Mouse (Mus musculus) lung, embryonic 16.5 days (tissue): ENCODE measurements at regions not wholly inside any gene's neighbourhood (a gene's known extent, or its start where the extent isn't known, plus 50 kb on each side); places are given as distances from the start of the nearest gene placed in this dataset.
"Not testable (repeated sequence)": the region's sequence is repeated elsewhere in the genome, so short reads cannot be mapped to it uniquely, and the experiment has no call there.

ENCODE experiments used
- ATAC-seq: fragments of 200-750 bp; cut with Nextera tagmentation; 2 replicates; pipeline ENCODE4 v1.8.0; 2017; ENCODE audit warnings: low read depth, mild to moderate bottlenecking, moderate library complexity
- H3K27ac ChIP-seq: fragments of 300-500 bp; sonication (generic); 2 replicates; pipeline ENCODE4 v1.5.1; 2014; ENCODE audit warnings: mild to moderate bottlenecking, control low read depth, low read length
- H3K27me3 ChIP-seq: fragments of 300-500 bp; sonication (generic); 2 replicates; pipeline ENCODE4 v1.6.1; 2014; ENCODE audit warnings: low read depth, low read length, mixed read lengths; ENCODE audit not compliant: control insufficient read depth, insufficient read depth
- H3K36me3 ChIP-seq: fragments of 300-500 bp; sonication (generic); 2 replicates; pipeline ENCODE4 v1.6.1; 2014; ENCODE audit warnings: low read length; ENCODE audit not compliant: control insufficient read depth, insufficient read depth
- H3K4me1 ChIP-seq: fragments of 300-500 bp; sonication (generic); replicated peaks from 2 replicates; pipeline ENCODE4 v1.6.1; 2014; ENCODE audit warnings: low read length, mixed read lengths; ENCODE audit not compliant: control insufficient read depth, insufficient read depth
- H3K4me2 ChIP-seq: fragments of 300-500 bp; sonication (generic); 2 replicates; pipeline ENCODE4 v1.6.1; 2014; ENCODE audit warnings: low read depth, low read length, control low read depth
- H3K4me3 ChIP-seq: fragments of 300-500 bp; sonication (generic); 2 replicates; pipeline ENCODE4 v1.5.1; 2014; ENCODE audit warnings: mild to moderate bottlenecking, low read length, control low read depth
- H3K9ac ChIP-seq: fragments of 300-500 bp; sonication (generic); 2 replicates; pipeline ENCODE4 v1.6.1; 2014; ENCODE audit warnings: low read length, control low read depth
- H3K9me3 ChIP-seq: fragments of 300-500 bp; sonication (generic); 2 replicates; pipeline ENCODE4 v1.6.1; 2016; ENCODE audit warnings: low read length; ENCODE audit not compliant: control insufficient read depth
- WGBS: fragments of 180-500 bp; shearing (Covaris S2); extraction: QIAGEN DNeasy Blood & Tissue Kit; methylation state at CpG from one replicate; pipeline ENCODE4 v1.1.7; 2014; 5-methylcytosine and 5-hydroxymethylcytosine counted together

DNA sequence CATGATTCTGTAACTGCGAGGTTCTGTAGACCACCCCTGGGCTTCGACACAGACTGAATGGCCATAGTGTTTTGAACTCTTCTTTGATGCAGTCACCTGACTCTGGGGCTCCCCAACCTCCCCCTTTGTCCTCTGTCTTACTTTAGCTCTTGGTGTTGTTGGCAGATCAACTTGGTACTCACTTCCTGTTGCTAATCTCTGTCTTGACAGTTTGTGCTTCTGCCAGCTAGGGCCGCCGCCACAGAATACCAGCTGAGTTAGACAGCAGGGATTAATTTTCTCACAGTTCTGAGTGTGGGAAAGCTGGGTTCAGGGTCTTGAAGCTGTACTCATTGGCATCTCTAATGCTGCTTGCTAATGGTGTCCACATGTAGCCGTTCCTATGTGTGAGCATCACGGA, 125.6 kb downstream of the Gm11077 start:
- 71% methylated on average over 6 of the region's 6 CpGs for WGBS
- Histone ChIP-seq H3K27ac (no peak overlapping the region), H3K4me3 (no peak overlapping the region), H3K9ac (no peak overlapping the region), H3K27me3 (no peaks in the 10 kb centered on the region), H3K36me3 (no peaks in the 10 kb centered on the region), H3K4me2 (no peak overlapping the region), H3K9me3 (0 out of 2 replicates have a peak, but pooled peaks cover 3% of the 10 kb centered on the region), H3K4me1 (peaks cover 7% of the 10 kb centered on the region)
- no peak for ATAC-seq

DNA sequence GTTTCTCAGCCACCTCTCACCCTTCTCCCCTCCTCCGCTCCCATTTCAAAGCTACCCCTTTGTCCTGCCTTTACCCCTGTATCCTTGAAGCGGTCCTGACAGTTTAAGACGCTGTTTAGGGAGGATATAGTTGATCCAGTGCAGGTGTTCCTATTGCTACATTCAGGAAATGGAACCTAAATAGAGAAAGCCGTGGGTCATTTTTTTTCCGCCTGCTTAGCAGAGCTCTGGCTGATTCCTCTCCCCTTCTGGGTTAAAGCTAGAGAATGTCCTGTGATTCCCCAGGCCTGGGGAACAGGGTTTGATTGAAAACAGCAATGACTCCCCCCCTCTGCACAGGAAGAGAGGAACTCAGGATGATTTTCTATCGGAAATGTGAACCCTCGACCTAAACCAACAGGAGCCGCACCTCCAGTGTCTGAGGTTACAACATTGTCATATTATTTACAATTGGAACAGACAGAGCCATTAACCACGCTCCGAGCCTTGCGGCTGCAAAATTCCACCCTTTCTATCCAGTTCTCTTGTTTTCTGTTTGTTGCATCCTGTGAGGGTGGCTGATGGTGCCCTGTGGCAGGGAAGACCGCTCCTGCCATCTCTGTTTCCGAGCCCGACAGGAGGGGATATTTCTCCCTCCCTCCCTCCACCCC, 127.5 kb downstream of the Gm11077 start:
- no peak for ATAC-seq
- H3K36me3 ChIP-seq, result no peaks in the 10 kb centered on the region
- no peak overlapping the region for H3K9ac ChIP-seq
- H3K4me3 ChIP-seq, result peak overlapping the region; percentile 26
- peaks cover 6% of the 10 kb centered on the region for H3K4me1 ChIP-seq
- no peaks in the 10 kb centered on the region for H3K9me3 ChIP-seq
- peak overlapping the region; percentile 54 for H3K4me2 ChIP-seq
- no peak overlapping the region for H3K27ac ChIP-seq
- H3K27me3 ChIP-seq, result no peaks in the 10 kb centered on the region
- 16% methylated on average over 14 of the region's 14 CpGs for WGBS

DNA sequence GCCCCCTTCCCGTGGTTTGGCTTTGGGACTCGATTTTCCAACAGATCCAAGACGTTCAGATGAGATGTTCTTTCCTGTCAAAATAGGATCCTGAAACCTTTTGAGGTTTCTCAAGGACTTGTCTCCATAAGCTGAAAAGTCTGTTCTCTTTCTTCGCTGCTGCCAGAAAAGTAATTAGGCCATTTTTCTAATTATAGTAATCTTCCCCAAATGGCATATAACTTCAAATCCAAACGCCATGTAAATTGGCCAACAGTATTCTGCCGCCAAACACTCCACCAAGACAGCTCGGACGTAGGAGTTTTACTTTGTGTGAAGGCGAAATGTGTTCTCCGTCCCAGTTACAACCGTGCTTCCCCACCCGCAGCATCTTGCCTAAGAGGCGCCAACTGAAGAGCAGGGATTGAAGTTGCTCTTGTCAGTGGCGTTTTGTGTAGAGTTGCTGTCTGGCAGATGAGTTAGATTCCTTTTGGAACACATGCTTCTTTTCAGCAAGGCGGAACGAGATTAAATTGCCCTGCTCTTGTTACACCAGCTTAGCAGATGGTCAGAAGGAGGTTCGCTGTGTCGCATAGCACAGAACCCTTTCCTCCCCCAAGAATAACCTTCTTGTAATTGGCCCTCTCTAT, 128.1 kb downstream of the Gm11077 start:
- peak overlapping the region; percentile 54 for H3K4me2 ChIP-seq
- H3K9me3 ChIP-seq, result no peaks in the 10 kb centered on the region
- peak overlapping the region; percentile 26 for H3K4me3 ChIP-seq
- H3K4me1 ChIP-seq, result peaks cover 6% of the 10 kb centered on the region
- no peak overlapping the region for H3K27ac ChIP-seq
- peak; percentile 61; the same call in 1 of the 2 replicates for ATAC-seq
- H3K36me3 ChIP-seq, result no peaks in the 10 kb centered on the region
- WGBS, result 20% methylated on average over 18 of the region's 18 CpGs
- H3K9ac ChIP-seq, result no peak overlapping the region
- no peaks in the 10 kb centered on the region for H3K27me3 ChIP-seq

DNA sequence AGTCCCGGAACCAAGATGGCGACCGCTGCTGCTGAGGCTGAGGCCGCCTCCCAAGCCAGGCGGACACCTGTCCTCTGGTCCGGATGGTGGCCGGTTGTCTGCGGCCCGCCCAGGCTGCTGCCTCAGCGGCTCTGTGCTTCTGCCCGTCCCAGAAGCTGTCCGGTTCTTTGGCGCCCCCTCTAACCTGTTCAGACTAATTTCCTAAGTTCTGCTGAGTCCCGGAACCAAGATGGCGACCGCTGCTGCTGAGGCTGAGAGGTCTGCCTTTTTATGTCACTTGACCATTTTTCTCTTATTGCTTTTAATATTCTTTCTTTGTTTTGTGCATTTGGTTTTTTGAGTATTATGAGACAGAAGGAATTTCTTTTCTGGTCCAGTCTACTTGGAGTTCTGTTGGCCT, 140.4 kb downstream of the Gm11077 start:
- not testable (repeated sequence) for H3K27me3 ChIP-seq, H3K4me1 ChIP-seq, H3K9me3 ChIP-seq, H3K27ac ChIP-seq, H3K9ac ChIP-seq, ATAC-seq, H3K4me2 ChIP-seq, H3K4me3 ChIP-seq, H3K36me3 ChIP-seq
- WGBS, result 84% methylated on average over 7 of the region's 16 CpGs

DNA sequence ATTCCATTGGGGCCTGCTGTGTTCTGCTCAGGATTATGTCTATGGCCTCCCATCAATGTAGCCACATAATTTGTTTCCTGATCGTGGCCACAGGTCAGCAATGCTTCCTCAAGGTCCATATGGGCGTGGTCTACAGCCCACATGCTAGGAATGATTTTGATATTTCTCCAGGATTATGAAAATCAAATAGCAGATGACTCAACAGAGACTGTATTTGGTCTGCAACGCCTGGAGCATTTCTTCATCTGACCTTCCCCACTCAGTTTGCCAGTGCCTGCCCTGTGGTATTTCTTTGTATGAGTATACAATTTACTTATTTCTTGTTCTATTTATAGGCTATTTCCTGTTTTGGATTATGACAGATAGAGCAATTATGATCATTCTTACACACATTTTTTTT, 145.7 kb downstream of the Gm11077 start:
- 44% methylated on average over 3 of the region's 3 CpGs for WGBS
- H3K4me1 ChIP-seq, result no peaks in the 10 kb centered on the region
- H3K4me2 ChIP-seq, result no peak overlapping the region
- H3K4me3 ChIP-seq, result no peak overlapping the region
- ATAC-seq, result no peak
- no peak overlapping the region for H3K9ac ChIP-seq
- H3K36me3 ChIP-seq, result no peaks in the 10 kb centered on the region
- no peak overlapping the region for H3K27ac ChIP-seq
- H3K9me3 ChIP-seq, result no peaks in the 10 kb centered on the region
- no peaks in the 10 kb centered on the region for H3K27me3 ChIP-seq

DNA sequence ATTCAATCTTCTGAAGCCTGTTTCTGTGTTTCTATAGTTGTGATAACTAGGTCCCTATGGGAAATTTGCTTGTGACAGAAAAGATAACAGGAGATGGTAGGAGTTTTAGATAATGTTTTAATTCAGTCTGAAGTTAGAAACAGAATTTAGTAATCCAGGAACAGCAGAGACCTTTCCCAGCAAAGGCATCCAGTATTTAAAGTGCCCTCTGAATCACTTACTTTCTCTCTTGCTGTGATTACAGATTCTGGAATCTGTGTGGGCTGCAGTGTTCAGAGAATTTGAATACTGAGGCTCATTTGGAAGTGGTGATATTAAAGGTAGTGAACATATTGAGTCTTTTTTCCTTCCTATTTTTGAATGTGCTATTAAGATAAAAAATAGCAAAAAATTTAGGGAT, 154.6 kb downstream of the Gm11077 start:
- no peaks in the 10 kb centered on the region for H3K36me3 ChIP-seq
- no peak overlapping the region for H3K4me2 ChIP-seq
- ATAC-seq, result no peak

DNA sequence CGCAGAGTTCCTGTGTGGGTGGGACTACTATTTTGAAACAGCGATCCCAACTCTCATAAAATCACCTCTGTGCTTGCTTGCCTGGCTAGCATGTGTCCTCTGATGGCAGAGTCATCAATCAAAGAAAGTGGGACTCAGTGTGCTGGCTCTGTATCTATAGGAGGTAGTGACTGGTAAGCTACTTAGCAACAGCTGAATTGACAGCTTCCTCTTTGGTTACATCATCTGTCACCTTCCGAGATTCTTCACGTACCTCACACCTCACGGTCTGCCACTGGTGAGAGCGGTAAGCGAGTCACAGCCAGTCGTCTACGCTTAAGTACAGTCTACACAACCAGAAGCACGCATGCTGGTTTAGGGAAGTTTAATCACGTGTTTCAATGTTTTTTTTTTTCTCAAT, 159.5 kb downstream of the Gm11077 start:
- 0 out of 2 replicates have a peak, but pooled peaks have one; percentile 31 for ATAC-seq
- H3K4me3 ChIP-seq, result no peak overlapping the region
- no peaks in the 10 kb centered on the region for H3K9me3 ChIP-seq
- no peaks in the 10 kb centered on the region for H3K27me3 ChIP-seq
- H3K4me2 ChIP-seq, result no peak overlapping the region
- 0 out of 2 replicates have a peak, but pooled peaks cover 3% of the 10 kb centered on the region for H3K4me1 ChIP-seq
- H3K27ac ChIP-seq, result no peak overlapping the region
- no peak overlapping the region for H3K9ac ChIP-seq
- no peaks in the 10 kb centered on the region for H3K36me3 ChIP-seq
- WGBS, result 16% methylated on average over 11 of the region's 11 CpGs

More for the DNA sequence above, 154.6 kb downstream of the Gm11077 start:
- no peaks in the 10 kb centered on the region for H3K9me3 ChIP-seq
- no peaks in the 10 kb centered on the region for H3K27me3 ChIP-seq
- H3K4me3 ChIP-seq, result no peak overlapping the region
- H3K4me1 ChIP-seq, result 0 out of 2 replicates have a peak, but pooled peaks cover under 1% of the 10 kb centered on the region
- no peak overlapping the region for H3K27ac ChIP-seq
- no peak overlapping the region for H3K9ac ChIP-seq

DNA sequence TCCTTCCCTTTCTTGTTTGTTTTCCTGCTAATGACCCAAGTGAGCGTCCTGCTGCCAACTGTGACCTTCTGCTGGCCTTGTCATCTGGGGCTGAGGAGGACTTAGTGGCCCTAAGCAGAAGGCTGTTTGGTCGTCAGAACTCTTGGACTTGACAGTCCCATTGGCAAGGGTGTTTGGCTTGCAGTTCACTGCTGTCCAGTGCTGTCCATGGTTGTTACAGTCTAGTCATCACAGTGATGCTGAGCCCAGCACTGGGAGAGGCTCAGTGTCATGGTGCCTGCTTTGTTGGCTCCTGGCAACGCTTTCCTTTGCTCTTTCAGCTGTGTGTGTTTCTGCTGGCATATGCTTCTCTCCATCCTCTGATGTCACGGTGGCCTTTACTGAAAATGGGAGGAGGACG, 161.0 kb downstream of the Gm11077 start:
- Histone ChIP-seq H3K27me3 (no peaks in the 10 kb centered on the region), H3K27ac (no peak overlapping the region), H3K9me3 (no peaks in the 10 kb centered on the region), H3K9ac (no peak overlapping the region), H3K4me1 (peaks cover 6% of the 10 kb centered on the region; the same call in 1 of the 2 replicates), H3K36me3 (no peaks in the 10 kb centered on the region), H3K4me2 (no peak overlapping the region), H3K4me3 (no peak overlapping the region)
- WGBS, result 61% methylated on average over 5 of the region's 5 CpGs
- no peak for ATAC-seq

DNA sequence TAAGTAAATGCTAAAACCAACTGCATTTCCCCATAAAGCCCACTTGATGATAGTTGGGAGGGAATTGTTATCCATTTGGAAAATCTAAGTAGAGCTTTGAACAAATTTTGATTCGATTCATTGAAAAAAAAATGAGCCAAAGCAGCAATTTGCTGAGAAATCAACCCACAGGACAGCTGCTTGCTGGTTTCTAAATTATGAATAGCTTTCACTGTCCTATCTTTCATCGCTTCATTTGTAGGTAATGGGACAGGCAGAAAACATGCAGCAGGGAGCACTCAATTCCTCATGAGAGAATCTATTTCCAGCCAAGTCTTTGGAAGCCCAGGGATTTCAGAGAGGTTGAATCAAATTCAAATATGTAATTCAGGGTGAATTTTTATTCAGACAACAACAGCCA, 161.5 kb downstream of the Gm11077 start:
- H3K4me3 ChIP-seq, result no peak overlapping the region
- WGBS, result 73% methylated on average over 2 of the region's 2 CpGs
- ATAC-seq, result no peak
- H3K9ac ChIP-seq, result no peak overlapping the region
- H3K4me1 ChIP-seq, result peaks cover 11% of the 10 kb centered on the region; the same call in 1 of the 2 replicates
- H3K27me3 ChIP-seq, result no peaks in the 10 kb centered on the region
- no peaks in the 10 kb centered on the region for H3K9me3 ChIP-seq
- H3K27ac ChIP-seq, result no peak overlapping the region
- no peaks in the 10 kb centered on the region for H3K36me3 ChIP-seq
- no peak overlapping the region for H3K4me2 ChIP-seq
